Mouse (Mus musculus): ENCODE measurements at regions not wholly inside any gene's neighbourhood (a gene's known extent, or its start where the extent isn't known, plus 50 kb on each side); places are given as distances from the start of the nearest gene placed in this dataset.
A peak's percentile ranks its signal among the peaks of the same experiment; 100 is the strongest.
"Not testable (repeated sequence)": the region's sequence is repeated elsewhere in the genome, so short reads cannot be mapped to it uniquely, and the experiment has no call there.

- no peak for TF ChIP-seq CTCF (IDR thresholded peaks at IDR 0.05; ENCODE audit: borderline replicate concordance, insufficient read depth, low read depth, low read length)
- no peak for TF ChIP-seq POLR2A (IDR thresholded peaks at IDR 0.05; ENCODE audit: borderline replicate concordance, insufficient read depth, low read length)
- peak; percentile 75 to 95 for DNase-seq
- H3K4me3 ChIP-seq (replicated peaks; ENCODE audit: insufficient read depth, low read depth, low read length), result no peak overlapping the region
- no peaks in the 10 kb centered on the region for H3K27me3 ChIP-seq (ENCODE audit: control insufficient read depth, insufficient read depth, low read length)
- peaks cover 8% of the 10 kb centered on the region; the same call in 1 of the 2 replicates for H3K4me1 ChIP-seq (ENCODE audit: control insufficient read depth, insufficient read depth, low read length)
- no peak overlapping the region for H3K27ac ChIP-seq (ENCODE audit: insufficient read depth, low read length)
- 11% methylated on average over 2 of the region's 2 CpGs for WGBS
Observed at GRCm38 (mm10) chr1:105463819-105464614, 107.5 kb upstream of the Rnf152 start.

GRCm38 (mm10) chr1:105462695-105463094, 106.2 kb upstream of the Rnf152 start:
- peaks cover 8% of the 10 kb centered on the region; the same call in 1 of the 2 replicates for H3K4me1 ChIP-seq (ENCODE audit: control insufficient read depth, insufficient read depth, low read length)
- no peak overlapping the region for H3K4me3 ChIP-seq (replicated peaks; ENCODE audit: insufficient read depth, low read depth, low read length)
- TF ChIP-seq CTCF (IDR thresholded peaks at IDR 0.05; ENCODE audit: borderline replicate concordance, insufficient read depth, low read depth, low read length), result no peak
- no peak for TF ChIP-seq POLR2A (IDR thresholded peaks at IDR 0.05; ENCODE audit: borderline replicate concordance, insufficient read depth, low read length)
- 19% methylated on average over 1 of the region's 1 CpGs for WGBS
- DNase-seq, result peak in 1 of 2 experiments; percentile 70
- no peak overlapping the region; the same call in 1 of the 2 replicates for H3K27ac ChIP-seq (ENCODE audit: insufficient read depth, low read length)
- no peaks in the 10 kb centered on the region for H3K27me3 ChIP-seq (ENCODE audit: control insufficient read depth, insufficient read depth, low read length)

GRCm38 (mm10) chr1:105455783-105456182, 99.3 kb upstream of the Rnf152 start:
- H3K4me3 ChIP-seq (replicated peaks; ENCODE audit: insufficient read depth, low read depth, low read length); H3K27me3 ChIP-seq (ENCODE audit: control insufficient read depth, insufficient read depth, low read length); H3K27ac ChIP-seq (ENCODE audit: insufficient read depth, low read length); H3K4me1 ChIP-seq (ENCODE audit: control insufficient read depth, insufficient read depth, low read length); DNase-seq: not testable (repeated sequence)
- 96% methylated on average over 13 of the region's 13 CpGs for WGBS

- TF ChIP-seq CTCF (IDR thresholded peaks at IDR 0.05; ENCODE audit: borderline replicate concordance, insufficient read depth, low read depth, low read length), result no peak
- TF ChIP-seq POLR2A (IDR thresholded peaks at IDR 0.05; ENCODE audit: borderline replicate concordance, insufficient read depth, low read length), result no peak
- no peak for DNase-seq
- 83% methylated on average over 1 of the region's 1 CpGs for WGBS
- Histone ChIP-seq H3K27ac (ENCODE audit: insufficient read depth, low read length) (no peak overlapping the region), H3K27me3 (ENCODE audit: control insufficient read depth, insufficient read depth, low read length) (no peaks in the 10 kb centered on the region), H3K4me1 (ENCODE audit: control insufficient read depth, insufficient read depth, low read length) (no peaks in the 10 kb centered on the region), H3K4me3 (replicated peaks; ENCODE audit: insufficient read depth, low read depth, low read length) (no peak overlapping the region)
Observed at GRCm38 (mm10) chr1:105454687-105455086, 98.2 kb upstream of the Rnf152 start.

GRCm38 (mm10) chr1:105446212-105446611, 89.7 kb upstream of the Rnf152 start:
- TF ChIP-seq CTCF (IDR thresholded peaks at IDR 0.05; ENCODE audit: borderline replicate concordance, insufficient read depth, low read depth, low read length) (no peak), POLR2A (IDR thresholded peaks at IDR 0.05; ENCODE audit: borderline replicate concordance, insufficient read depth, low read length) (no peak)
- no peak for DNase-seq
- WGBS, result 78% methylated on average over 1 of the region's 1 CpGs
- Histone ChIP-seq H3K27ac (ENCODE audit: insufficient read depth, low read length) (no peak overlapping the region), H3K4me1 (ENCODE audit: control insufficient read depth, insufficient read depth, low read length) (no peaks in the 10 kb centered on the region), H3K4me3 (replicated peaks; ENCODE audit: insufficient read depth, low read depth, low read length) (no peak overlapping the region), H3K27me3 (ENCODE audit: control insufficient read depth, insufficient read depth, low read length) (no peaks in the 10 kb centered on the region)

GRCm38 (mm10) chr1:105443546-105443945, 87.0 kb upstream of the Rnf152 start:
- TF ChIP-seq POLR2A (IDR thresholded peaks at IDR 0.05; ENCODE audit: borderline replicate concordance, insufficient read depth, low read length), result no peak
- no peak for TF ChIP-seq CTCF (IDR thresholded peaks at IDR 0.05; ENCODE audit: borderline replicate concordance, insufficient read depth, low read depth, low read length)
- Histone ChIP-seq H3K27me3 (ENCODE audit: control insufficient read depth, insufficient read depth, low read length) (no peaks in the 10 kb centered on the region), H3K4me3 (replicated peaks; ENCODE audit: insufficient read depth, low read depth, low read length) (no peak overlapping the region), H3K4me1 (ENCODE audit: control insufficient read depth, insufficient read depth, low read length) (no peaks in the 10 kb centered on the region), H3K27ac (ENCODE audit: insufficient read depth, low read length) (no peak overlapping the region)
- WGBS, result 95% methylated on average over 5 of the region's 5 CpGs
- no peak for DNase-seq

GRCm38 (mm10) chr1:105440296-105440695, 83.8 kb upstream of the Rnf152 start:
- TF ChIP-seq CTCF (IDR thresholded peaks at IDR 0.05; ENCODE audit: borderline replicate concordance, insufficient read depth, low read depth, low read length) (no peak), POLR2A (IDR thresholded peaks at IDR 0.05; ENCODE audit: borderline replicate concordance, insufficient read depth, low read length) (no peak)
- WGBS, result 60% methylated on average over 3 of the region's 3 CpGs
- no peak overlapping the region for H3K27ac ChIP-seq (ENCODE audit: insufficient read depth, low read length)
- H3K27me3 ChIP-seq (ENCODE audit: control insufficient read depth, insufficient read depth, low read length), result no peaks in the 10 kb centered on the region
- DNase-seq, result no peak
- no peak overlapping the region for H3K4me3 ChIP-seq (replicated peaks; ENCODE audit: insufficient read depth, low read depth, low read length)
- no peaks in the 10 kb centered on the region for H3K4me1 ChIP-seq (ENCODE audit: control insufficient read depth, insufficient read depth, low read length)

- WGBS, result 76% methylated on average over 8 of the region's 8 CpGs
- Histone ChIP-seq H3K27me3 (ENCODE audit: control insufficient read depth, insufficient read depth, low read length) (no peaks in the 10 kb centered on the region), H3K27ac (ENCODE audit: insufficient read depth, low read length) (no peak overlapping the region), H3K4me1 (ENCODE audit: control insufficient read depth, insufficient read depth, low read length) (peaks cover 7% of the 10 kb centered on the region; the same call in 1 of the 2 replicates), H3K4me3 (replicated peaks; ENCODE audit: insufficient read depth, low read depth, low read length) (no peak overlapping the region)
- DNase-seq, result no peak
- TF ChIP-seq POLR2A (IDR thresholded peaks at IDR 0.05; ENCODE audit: borderline replicate concordance, insufficient read depth, low read length) (no peak), CTCF (IDR thresholded peaks at IDR 0.05; ENCODE audit: borderline replicate concordance, insufficient read depth, low read depth, low read length) (no peak)
Observed at GRCm38 (mm10) chr1:105434631-105435403, 78.3 kb upstream of the Rnf152 start.

Measured in cerebellum, adult 2 months (tissue).